In genomic region chr19:26716217-26716616, GRCm38 (mm10) we compare ENCODE assay signal across 15 mouse cellular contexts.
DNase-seq lines count a peak whose midpoint lies in the region; ATAC-seq and TF ChIP-seq lines count a peak whose summit lies in the region.
"Had no signal": no experiment of that assay in that cellular context is flagged by ENCODE, and none has a peak within 500 bp of the region (broad histone marks: within the 10 kb centered on the region; RNA-seq: fewer than 3 reads in every experiment).

No protein-coding gene starts in this region.

- H3K9me3 ChIP-seq in forebrain, postnatal 0 days (ENCODE audit: low read length): no peaks in the 10 kb centered on the region
- H3K9me3 ChIP-seq in forebrain, embryonic 12.5 days: no peaks in the 10 kb centered on the region
- no peaks in the 10 kb centered on the region for H3K9me3 ChIP-seq in heart, embryonic 15.5 days (replicated peaks)
- no peaks in the 10 kb centered on the region for H3K9me3 ChIP-seq in hindbrain, embryonic 11.5 days (ENCODE audit: control insufficient read depth, low read length)
- H3K9me3 ChIP-seq: embryonic facial prominence, embryonic 12.5 days; megakaryocyte, embryonic 14.5 days; neural tube, embryonic 12.5 days had no signal

- intact Hi-C loops in left cerebral cortex, adult 2 months (cut with DNase I): no loop called here
- intact Hi-C loops in left cerebral cortex, postnatal 10 days (cut with DNase I): no loop called here

- ATAC-seq in forebrain, postnatal 0 days: peak; percentile 72
- ATAC-seq in forebrain, embryonic 12.5 days (ENCODE audit: low FRiP score): no peak
- no peak for ATAC-seq in heart, embryonic 15.5 days (replicated peaks; ENCODE audit: insufficient number of reproducible peaks, insufficient read depth, low FRiP score, low read depth)
- ATAC-seq in hindbrain, embryonic 11.5 days (ENCODE audit: low FRiP score): no peak
- ATAC-seq: CD4-positive, CD25-positive, alpha-beta regulatory T cell, adult 4 months had no signal

- H3K4me3 ChIP-seq in forebrain, postnatal 0 days (ENCODE audit: low read depth, low read length): no peak overlapping the region
- H3K4me3 ChIP-seq in forebrain, embryonic 12.5 days (replicated peaks): no peak overlapping the region
- H3K4me3 ChIP-seq in left cerebral cortex, adult 2 months: no peak overlapping the region
- H3K4me3 ChIP-seq in heart, embryonic 15.5 days: no peak overlapping the region
- no peak overlapping the region for H3K4me3 ChIP-seq in hindbrain, embryonic 11.5 days (ENCODE audit: low read depth, low read length)
- H3K4me3 ChIP-seq: embryonic facial prominence, embryonic 12.5 days; megakaryocyte, embryonic 14.5 days; neural tube, embryonic 12.5 days had no signal

- H3K36me3 ChIP-seq in forebrain, postnatal 0 days (ENCODE audit: insufficient read depth): peaks cover 20% of the 10 kb centered on the region
- no peaks in the 10 kb centered on the region for H3K36me3 ChIP-seq in forebrain, embryonic 12.5 days (replicated peaks)
- H3K36me3 ChIP-seq in heart, embryonic 15.5 days: peaks cover 7% of the 10 kb centered on the region; the same call in 1 of the 2 replicates
- H3K36me3 ChIP-seq in hindbrain, embryonic 11.5 days (ENCODE audit: control insufficient read depth, insufficient read depth, low read length): no peaks in the 10 kb centered on the region
- H3K36me3 ChIP-seq: neural tube, embryonic 12.5 days had no signal

- WGBS in forebrain, postnatal 0 days: 44% methylated on average over 9 of the region's 9 CpGs
- 85% methylated on average over 9 of the region's 9 CpGs for WGBS in forebrain, embryonic 12.5 days
- WGBS in heart, embryonic 15.5 days: 55% methylated on average over 9 of the region's 9 CpGs
- WGBS in hindbrain, embryonic 11.5 days: 80% methylated on average over 9 of the region's 9 CpGs

- peak overlapping the region; percentile 57 for H3K27ac ChIP-seq in forebrain, postnatal 0 days (ENCODE audit: low read depth, low read length)
- H3K27ac ChIP-seq in forebrain, embryonic 12.5 days: no peak overlapping the region
- H3K27ac ChIP-seq in left cerebral cortex, adult 2 months: peak overlapping the region; percentile 50
- H3K27ac ChIP-seq in heart, embryonic 15.5 days: peak overlapping the region; percentile 48
- H3K27ac ChIP-seq in hindbrain, embryonic 11.5 days (ENCODE audit: low read depth, low read length): no peak overlapping the region
- H3K27ac ChIP-seq: neural tube, embryonic 12.5 days had no signal

- no peak overlapping the region; the same call in 1 of the 2 replicates for H3K9ac ChIP-seq in forebrain, postnatal 0 days
- H3K9ac ChIP-seq in forebrain, embryonic 12.5 days: no peak overlapping the region
- H3K9ac ChIP-seq in heart, embryonic 15.5 days: no peak overlapping the region
- H3K9ac ChIP-seq in hindbrain, embryonic 11.5 days (ENCODE audit: low read depth, low read length): no peak overlapping the region
- H3K9ac ChIP-seq: embryonic facial prominence, embryonic 12.5 days; neural tube, embryonic 12.5 days had no signal

- DNase-seq in forebrain, postnatal 0 days: peak; percentile 65
- DNase-seq in left cerebral cortex, adult 2 months (ENCODE audit: extremely low spot score in 1 of 2, low spot score in 2 of 2): no peak
- DNase-seq in left cerebral cortex, postnatal 10 days (ENCODE audit: extremely low spot score in 1 of 2, low spot score in 2 of 2): no peak
- peak; percentile 91 for DNase-seq in adipocyte (ENCODE audit: low spot score)
- DNase-seq in urinary bladder, postnatal 10 days (ENCODE audit: low spot score): no peak
- no peak for DNase-seq in hindbrain, embryonic 11.5 days (ENCODE audit: low spot score)
- DNase-seq: kidney, adult 18-20 months; right cerebral cortex, postnatal 4 days; thymus, adult 2 months had no signal

- 0 out of 2 replicates have a peak, but pooled peaks cover 3% of the 10 kb centered on the region for H3K4me1 ChIP-seq in forebrain, postnatal 0 days (ENCODE audit: insufficient read depth)
- H3K4me1 ChIP-seq in forebrain, embryonic 12.5 days: peaks cover 6% of the 10 kb centered on the region; the same call in 1 of the 2 replicates
- H3K4me1 ChIP-seq in heart, embryonic 15.5 days (replicated peaks): peaks cover 12% of the 10 kb centered on the region
- H3K4me1 ChIP-seq in hindbrain, embryonic 11.5 days (replicated peaks; ENCODE audit: control insufficient read depth, insufficient read depth, low read length): no peaks in the 10 kb centered on the region
- H3K4me1 ChIP-seq: megakaryocyte, embryonic 14.5 days had no signal

- H3K4me2 ChIP-seq in forebrain, postnatal 0 days (ENCODE audit: low read depth): no peak overlapping the region
- no peak overlapping the region for H3K4me2 ChIP-seq in forebrain, embryonic 12.5 days
- H3K4me2 ChIP-seq in heart, embryonic 15.5 days: no peak overlapping the region; the same call in 1 of the 2 replicates
- H3K4me2 ChIP-seq in hindbrain, embryonic 11.5 days (replicated peaks; ENCODE audit: low read depth, low read length): no peak overlapping the region
- H3K4me2 ChIP-seq: embryonic facial prominence, embryonic 12.5 days; neural tube, embryonic 12.5 days had no signal

- no peak for TF ChIP-seq CTCF in forebrain, postnatal 0 days (IDR thresholded peaks at IDR 0.05; ENCODE audit: low read depth)
- TF ChIP-seq CTCF in left cerebral cortex, adult 2 months (IDR thresholded peaks at IDR 0.05): no peak

- H3K27me3 ChIP-seq in forebrain, postnatal 0 days (ENCODE audit: insufficient read depth, low read length): no peaks in the 10 kb centered on the region
- no peaks in the 10 kb centered on the region for H3K27me3 ChIP-seq in forebrain, embryonic 12.5 days
- H3K27me3 ChIP-seq in heart, embryonic 15.5 days: no peaks in the 10 kb centered on the region
- no peaks in the 10 kb centered on the region for H3K27me3 ChIP-seq in hindbrain, embryonic 11.5 days (ENCODE audit: control insufficient read depth, insufficient read depth, low read length)
- H3K27me3 ChIP-seq: embryonic facial prominence, embryonic 12.5 days; megakaryocyte, embryonic 14.5 days; neural tube, embryonic 12.5 days had no signal

Comparison
In these comparisons a context has a peak if more than half of its experiments do, and no peak if none do; other contexts are left out.
1. H3K27ac ChIP-seq: peak in forebrain, postnatal 0 days (single experiment), left cerebral cortex, adult 2 months (single experiment) and heart, embryonic 15.5 days (single experiment); none in forebrain, embryonic 12.5 days (single experiment) and hindbrain, embryonic 11.5 days (single experiment).
2. DNase-seq: peak in forebrain, postnatal 0 days (single experiment) and adipocyte (single experiment); none in left cerebral cortex, adult 2 months (0 of 2), left cerebral cortex, postnatal 10 days (0 of 2), urinary bladder, postnatal 10 days (single experiment) and hindbrain, embryonic 11.5 days (single experiment).